Mouse (Mus musculus) kidney, postnatal 14 days (tissue): ENCODE measurements around the gene Fjx1.

ENCODE experiments used
- DNase-seq: peaks from one replicate; pipeline ENCODE4 v3.0.0; 2022; ENCODE audit warnings: mixed read lengths

The Fjx1 gene

DNA sequence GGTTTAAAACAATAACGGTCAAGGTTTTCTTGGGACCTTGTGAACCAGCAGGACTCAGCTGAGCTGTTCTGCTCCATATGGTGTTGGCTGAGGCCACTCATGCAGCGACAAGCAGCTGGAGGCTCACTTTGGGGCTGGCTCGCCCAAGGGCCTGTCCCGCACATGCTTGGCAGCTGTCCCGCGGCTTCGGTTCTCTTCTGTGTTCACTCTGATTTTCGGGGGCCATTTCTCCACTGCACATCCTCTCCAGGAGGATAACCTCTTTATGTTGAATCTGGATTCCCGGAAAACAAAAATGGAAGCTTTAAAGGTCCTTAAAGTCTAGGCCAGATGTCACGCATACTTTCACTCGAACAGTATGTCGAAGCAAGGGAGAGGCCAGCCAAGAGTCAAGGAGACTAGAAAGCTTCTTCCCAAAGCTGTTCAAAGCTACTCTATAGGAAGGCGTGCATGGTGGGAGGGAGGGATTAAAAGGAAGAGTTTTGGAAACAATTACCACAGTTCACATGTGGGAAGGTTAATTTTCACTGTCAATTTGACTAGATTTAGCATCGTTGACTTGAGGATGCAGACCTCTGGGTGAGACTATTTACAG is 36.1 kb downstream of the Fjx1 start:
- DNase-seq = no peak

DNA sequence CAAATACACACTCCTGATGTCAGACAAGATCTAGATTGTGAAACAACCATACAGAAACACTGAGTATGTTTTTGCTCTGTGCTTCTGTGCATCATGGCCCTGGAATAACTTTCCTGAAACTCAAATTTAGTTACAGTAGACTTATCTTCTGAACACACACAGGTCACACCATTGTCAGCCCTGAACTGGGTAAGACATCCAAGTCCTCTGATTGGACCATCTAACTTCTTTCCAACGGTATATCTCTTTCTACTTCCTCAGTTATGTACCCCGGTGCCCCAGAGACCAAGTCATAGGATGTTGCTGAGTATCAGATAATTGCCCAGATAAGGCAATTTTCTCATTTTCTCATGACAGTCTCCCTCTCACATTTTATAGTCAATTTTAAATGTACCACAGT is 39.6 kb downstream of the Fjx1 start:
- DNase-seq = no peak

DNA sequence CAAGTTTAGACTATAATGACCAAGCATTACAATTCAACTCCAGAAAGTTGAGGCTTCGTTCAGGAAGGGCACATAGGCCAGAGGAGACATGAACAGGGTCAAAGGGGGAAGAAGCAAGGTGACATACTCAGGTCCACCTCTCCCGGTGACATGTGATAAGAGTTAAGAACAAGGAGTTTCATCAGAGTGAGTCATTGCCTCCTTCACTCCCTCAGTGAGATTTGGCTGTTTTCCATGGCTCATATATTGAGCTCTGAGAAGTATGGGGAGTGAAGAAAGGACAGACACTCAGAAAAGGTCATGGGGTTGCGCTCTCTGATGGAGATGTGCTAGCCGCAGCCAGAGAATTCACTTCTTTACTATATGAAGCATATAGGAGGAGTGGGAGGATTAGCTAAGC is 41.7 kb downstream of the Fjx1 start:
- no peak for DNase-seq

DNA sequence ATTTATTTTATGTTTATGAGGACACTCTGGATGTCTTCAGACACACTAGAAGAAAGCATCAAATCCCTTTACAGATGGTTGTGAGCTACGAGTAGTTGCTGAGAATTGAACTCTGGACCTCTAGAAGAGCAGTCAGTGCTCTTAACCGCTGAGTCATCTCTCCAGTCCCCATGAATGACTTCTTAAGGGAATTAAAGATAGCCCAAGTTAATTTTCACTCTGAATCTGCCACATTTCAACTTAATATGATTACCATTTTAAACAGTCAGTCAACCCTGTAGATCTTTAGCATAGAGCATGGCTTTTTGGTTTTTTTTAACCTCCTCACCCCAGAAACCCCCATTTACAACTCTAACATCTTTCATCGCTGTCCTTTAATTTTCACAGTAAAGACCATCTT is 42.6 kb downstream of the Fjx1 start:
- DNase-seq = no peak

DNA sequence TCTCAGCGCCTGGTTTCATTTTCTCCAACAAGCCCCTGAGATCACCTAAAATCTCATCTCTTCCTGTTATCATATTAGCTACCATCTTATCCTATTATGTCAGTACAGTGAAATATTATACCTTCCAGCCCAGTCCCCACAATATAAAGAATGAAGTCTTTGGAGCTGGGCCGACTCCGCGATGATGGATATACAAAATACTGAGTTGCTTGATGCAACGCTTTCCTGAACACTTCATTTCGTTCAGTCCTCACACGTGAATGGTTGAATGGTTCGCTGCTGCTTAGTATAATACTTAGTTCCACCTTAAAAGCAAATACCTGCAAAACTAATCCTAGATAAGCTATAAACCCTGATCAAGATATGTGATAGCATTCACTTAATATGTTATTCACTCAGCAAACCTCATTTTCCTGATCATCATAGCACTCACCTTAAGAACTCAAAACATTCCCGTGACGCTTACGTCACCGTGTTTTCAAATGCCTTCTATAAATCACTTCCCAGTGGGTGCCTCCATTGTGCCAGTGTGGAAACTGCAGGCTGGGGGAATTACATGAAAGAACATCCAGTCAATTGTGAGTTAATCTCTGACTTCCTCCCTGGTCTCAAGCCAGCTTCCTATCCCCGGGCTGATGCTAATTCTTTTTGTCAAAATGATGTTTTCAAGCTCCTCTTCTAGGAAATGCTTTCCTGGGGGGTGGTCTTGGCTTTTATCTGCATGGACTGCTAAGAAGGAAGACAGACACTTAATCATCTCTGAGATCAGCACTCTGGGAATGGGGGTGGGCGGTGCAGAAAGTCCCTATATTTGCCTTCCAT is 44.7 kb downstream of the Fjx1 start, which contains the start of gene Trim44:
Gene Trim44, minus strand, starts transcription at position 466 of the 822 bp plus-strand sequence.
- peak; percentile 42 for DNase-seq

DNA sequence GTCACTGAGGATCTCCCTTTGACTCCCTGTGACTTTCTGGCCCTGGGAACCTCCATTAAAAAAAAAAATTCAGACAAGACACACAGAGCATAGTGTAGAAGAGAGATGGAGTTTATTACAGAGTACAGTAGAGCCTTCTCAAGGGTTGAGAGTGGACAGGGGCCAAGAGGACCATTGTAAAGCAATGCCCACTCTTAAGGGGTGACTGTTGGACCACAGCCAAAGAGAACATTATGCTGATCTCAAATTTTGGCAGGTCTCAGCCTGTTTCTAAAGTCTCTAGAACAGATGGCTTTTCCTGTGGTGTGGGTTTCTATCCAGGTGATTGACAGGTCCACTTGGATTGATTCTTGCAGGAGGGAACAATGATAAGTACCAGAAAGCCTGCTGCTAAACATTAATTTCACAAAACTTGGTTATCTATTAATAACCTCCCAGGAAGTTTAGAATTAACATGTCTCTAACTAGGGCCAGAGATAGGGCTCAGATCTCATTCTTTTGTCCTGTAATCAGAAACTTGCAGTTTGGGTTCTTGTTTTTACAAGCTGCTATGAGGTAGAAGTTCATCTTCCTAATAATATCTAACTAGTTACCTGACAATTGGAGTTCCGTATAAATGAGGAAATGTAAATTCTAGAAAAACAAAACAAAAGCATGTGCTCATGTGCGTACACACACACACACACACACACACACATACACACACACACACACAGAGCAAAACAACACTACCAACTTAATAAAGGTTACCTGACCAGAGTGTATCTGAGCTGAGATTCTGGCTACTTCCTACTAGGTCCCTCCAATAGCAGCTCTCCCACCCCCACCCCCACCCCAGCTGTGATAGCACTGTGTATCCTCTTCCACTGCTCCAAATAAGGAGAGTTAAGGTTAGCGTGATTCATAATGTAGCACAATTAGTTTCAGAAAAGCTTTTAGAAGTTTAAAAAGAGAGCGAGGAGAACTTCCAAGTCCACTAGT is 45.7 kb downstream of the Fjx1 start:
- DNase-seq = no peak

DNA sequence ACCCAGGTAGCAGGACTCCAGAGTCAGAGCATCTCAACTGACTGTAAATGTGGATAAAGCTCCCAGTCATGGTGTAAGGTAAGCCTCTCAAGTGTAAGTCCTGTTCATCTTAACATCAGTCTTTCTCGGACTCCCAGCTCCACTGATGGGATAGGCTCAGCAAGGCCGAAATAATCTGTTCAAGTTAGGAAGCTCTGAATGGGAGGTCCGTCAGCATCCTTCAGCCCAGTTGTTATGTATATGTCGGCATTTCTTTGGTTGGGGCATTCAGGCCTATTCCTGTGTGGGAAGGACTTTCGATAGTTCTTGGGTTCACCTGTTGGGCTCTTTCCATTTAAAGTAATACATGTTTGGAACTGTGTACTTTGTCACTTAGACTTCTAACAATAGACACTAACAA is 48.3 kb downstream of the Fjx1 start:
- no peak for DNase-seq

DNA sequence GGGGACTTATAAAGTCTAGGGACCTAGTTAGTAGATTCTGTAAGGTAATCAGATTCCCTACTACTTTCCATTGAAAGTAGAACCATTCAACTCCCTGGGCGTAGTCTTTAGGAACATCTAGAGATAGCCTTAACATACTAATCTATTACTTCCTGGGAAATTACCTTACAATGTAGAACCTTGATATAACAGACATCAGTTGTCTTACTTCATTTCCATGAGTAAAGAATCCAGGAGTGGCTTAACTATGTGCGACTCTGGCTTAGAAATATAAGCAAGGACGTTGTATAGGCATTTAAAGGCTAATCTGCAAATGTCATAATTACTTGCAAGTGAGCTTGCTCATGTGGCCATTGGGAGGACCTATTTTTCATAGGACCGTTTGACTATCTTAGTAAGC is 49.0 kb downstream of the Fjx1 start:
- DNase-seq = no peak

DNA sequence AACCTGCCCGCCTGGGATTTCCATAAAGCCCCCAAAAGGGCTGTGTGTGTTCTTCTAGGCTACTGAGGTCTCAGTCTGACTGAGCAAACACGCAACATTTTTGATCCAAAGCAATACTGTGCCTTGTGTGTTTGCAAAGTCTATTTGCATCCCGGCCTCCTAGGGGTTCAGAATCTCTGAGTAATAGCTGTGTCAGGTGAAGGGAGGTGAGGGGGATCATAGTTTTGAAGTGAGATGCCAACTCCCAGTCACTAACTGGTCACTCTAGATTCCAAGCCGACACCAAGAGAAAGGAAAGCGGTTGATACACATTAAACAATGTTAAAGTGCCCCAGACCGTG is 51.0 kb downstream of the Fjx1 start:
- no peak for DNase-seq

DNA sequence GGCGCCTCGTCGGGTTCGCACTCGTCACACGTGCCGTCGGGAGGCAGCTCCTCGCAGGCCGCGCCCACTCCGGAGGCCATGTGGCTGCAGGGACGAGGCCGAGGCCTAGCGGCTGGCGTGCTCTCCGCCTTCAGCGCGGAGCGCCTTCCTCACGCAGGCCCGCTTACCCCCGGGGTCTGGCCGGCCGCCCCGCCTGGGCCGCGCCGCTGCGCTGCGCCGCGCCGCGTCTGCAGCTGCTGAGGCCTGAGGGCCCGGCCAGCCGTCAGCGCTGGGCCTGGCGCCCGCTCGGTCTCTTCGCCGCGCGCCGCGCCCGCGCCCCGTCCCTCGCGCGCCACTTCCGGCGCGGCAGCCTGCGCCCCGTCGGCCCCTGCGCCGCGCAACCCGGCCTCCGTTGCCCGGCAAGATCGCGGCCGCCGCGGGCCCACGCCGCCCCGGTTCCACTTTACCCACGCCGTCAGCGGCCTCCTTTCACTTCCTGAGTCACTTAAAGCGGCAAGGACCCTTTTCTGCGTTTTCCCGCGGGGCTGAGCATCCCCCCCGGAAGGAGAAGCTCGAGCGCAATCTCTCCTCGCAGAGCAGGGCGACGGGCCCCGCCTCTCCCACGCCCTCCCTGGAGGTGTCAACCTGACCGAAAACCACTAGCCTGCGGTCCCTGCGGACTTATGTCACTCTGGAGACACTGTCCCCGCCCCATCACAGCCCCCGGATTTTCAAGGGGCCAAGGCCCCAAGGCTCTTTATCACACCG is 51.5 kb downstream of the Fjx1 start:
- peak; percentile 92 for DNase-seq

DNA sequence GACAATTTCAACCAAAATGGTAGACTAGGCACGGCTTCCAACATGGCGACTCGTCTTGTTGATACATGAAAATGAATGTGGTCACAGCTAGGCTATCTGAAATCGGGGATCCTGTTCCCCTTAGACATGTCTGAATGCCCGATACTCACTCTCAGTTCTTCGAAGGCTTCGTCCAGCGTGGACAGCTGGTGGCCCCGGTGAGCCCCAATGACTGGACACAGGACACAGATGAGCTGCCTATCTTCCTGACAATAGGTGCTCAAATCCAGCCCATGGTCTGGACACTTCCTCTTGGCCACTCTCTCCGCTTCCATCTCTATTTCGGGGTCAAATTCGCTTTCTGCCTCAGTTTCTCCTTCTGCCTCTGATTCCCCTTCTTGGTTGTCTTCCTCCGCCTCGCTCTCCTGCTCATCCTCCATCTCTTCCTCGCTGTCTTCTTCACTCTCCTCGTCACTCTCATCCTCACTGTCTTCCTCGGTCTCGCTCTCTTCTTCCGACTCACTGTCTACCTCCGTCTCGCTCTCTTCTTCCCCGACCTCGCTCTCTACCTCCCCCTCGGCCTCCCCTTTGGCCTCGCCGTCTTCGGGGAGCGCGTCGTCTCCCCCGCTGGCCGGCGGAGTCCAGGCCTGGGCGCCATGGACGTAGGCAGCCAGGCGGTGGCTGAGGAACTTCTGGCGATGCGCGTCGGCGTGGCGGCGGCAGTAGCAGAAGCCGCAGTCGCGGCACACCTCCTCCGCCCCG is 52.3 kb downstream of the Fjx1 start:
- DNase-seq = no peak
